Mouse (Mus musculus): ENCODE measurements around the gene Mbd3l2.
"Not testable (repeated sequence)": the region's sequence is repeated elsewhere in the genome, so short reads cannot be mapped to it uniquely, and the experiment has no call there.

The Mbd3l2 gene

GRCm38 (mm10) chr9:18430354-18430753 is at the start of gene Mbd3l2:
Gene Mbd3l2, plus strand, starts transcription at chr9:18430654.
- DNase-seq = no peak

GRCm38 (mm10) chr9:18385782-18386181 is 44.7 kb upstream of the Mbd3l2 start:
- DNase-seq = peak; percentile 28

GRCm38 (mm10) chr9:18399629-18400028 is 30.8 kb upstream of the Mbd3l2 start:
- no peak for DNase-seq

GRCm38 (mm10) chr9:18402895-18403294 is 27.6 kb upstream of the Mbd3l2 start, which contains the start of gene Naalad2:
Gene Naalad2, minus strand, starts transcription at chr9:18402995.
- DNase-seq = not testable (repeated sequence)

GRCm38 (mm10) chr9:18404118-18404517 is 26.3 kb upstream of the Mbd3l2 start, which contains the start of gene Ubtfl1:
Gene Ubtfl1, plus strand, starts transcription at chr9:18404418.
- no peak for DNase-seq

- not testable (repeated sequence) for DNase-seq
Observed at GRCm38 (mm10) chr9:18412371-18412770, 18.1 kb upstream of the Mbd3l2 start.

- no peak for DNase-seq
Observed at GRCm38 (mm10) chr9:18431687-18432086, 1.2 kb downstream of the Mbd3l2 start.

- no peak for DNase-seq
Observed at GRCm38 (mm10) chr9:18456520-18456919, 26.1 kb downstream of the Mbd3l2 start.

GRCm38 (mm10) chr9:18467350-18467749 is 36.9 kb downstream of the Mbd3l2 start:
- DNase-seq = no peak

GRCm38 (mm10) chr9:18468005-18468404 is 37.6 kb downstream of the Mbd3l2 start:
- no peak for DNase-seq

- peak; percentile 92 for DNase-seq
Observed at GRCm38 (mm10) chr9:18473324-18474128, 43.1 kb downstream of the Mbd3l2 start.

- no peak for DNase-seq
Observed at GRCm38 (mm10) chr9:18478168-18478567, 47.7 kb downstream of the Mbd3l2 start, which contains the start of the genes Zfp558 and Mbd3l1. Gene Zfp558, minus strand, starts transcription at chr9:18478268. Gene Mbd3l1, plus strand, starts transcription at chr9:18478359.

Measured in embryo, embryonic 11 days (tissue).